In the genomic region with DNA sequence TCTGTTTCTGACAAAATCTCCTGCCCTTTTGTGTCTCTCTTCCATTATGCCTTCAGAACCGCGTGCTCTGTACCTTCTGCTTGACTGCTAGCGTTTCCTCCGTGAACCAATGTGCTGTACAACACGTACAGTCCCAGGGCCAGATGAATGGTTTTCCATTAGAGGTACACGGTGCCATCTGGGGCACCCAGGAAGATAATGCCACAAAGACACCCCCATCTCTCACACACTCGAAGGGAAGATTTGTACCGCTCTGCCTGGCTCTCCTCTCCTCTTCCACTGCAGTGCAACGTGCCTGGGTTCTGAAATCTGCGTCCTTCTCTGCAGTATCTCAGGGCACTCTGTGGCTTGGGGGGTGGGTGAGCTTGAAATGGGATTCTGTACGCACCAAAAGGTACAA, we compare ENCODE assay signal across 22 mouse cellular contexts.
A peak's percentile ranks its signal among the peaks of the same experiment; 100 is the strongest.
DNase-seq lines count a peak whose midpoint lies in the region; ATAC-seq lines count a peak whose summit lies in the region.
"Had no signal": no experiment of that assay in that cellular context is flagged by ENCODE, and none has a peak within 500 bp of the region (broad histone marks: within the 10 kb centered on the region; RNA-seq: fewer than 3 reads in every experiment).

No protein-coding gene starts in this region.

- DNase-seq in brain, adult 2 months (ENCODE audit: low read depth, low spot score) = peak; percentile 26
- DNase-seq in hindbrain, embryonic 14.5 days (ENCODE audit: low spot score) = peak; percentile 43
- DNase-seq in midbrain, embryonic 14.5 days = peak; percentile 68
- DNase-seq in heart, postnatal 10 days = no peak
- DNase-seq in left cerebral cortex, adult 11 months (ENCODE audit: low spot score) = no peak
- no peak for DNase-seq in MN1 (ENCODE audit: low spot score)
- DNase-seq in adrenal gland, adult (ENCODE audit: inconsistent age in 2 of 2, low spot score in 1 of 2) = no peak
- DNase-seq: adrenal gland, adult 2 months; cerebellum, adult 9-10 months; gastrocnemius, postnatal 25 days; heart, postnatal 4 days; kidney, adult 11 months; kidney, postnatal 14 days; left cerebral cortex, postnatal 4 days; liver, embryonic 13.5 days; right cerebral cortex, postnatal 25 days had no signal

- H3K4me1 ChIP-seq in forebrain, embryonic 13.5 days = peaks cover 19% of the 10 kb centered on the region
- peaks cover 30% of the 10 kb centered on the region for H3K4me1 ChIP-seq in hindbrain, embryonic 14.5 days (replicated peaks; ENCODE audit: control insufficient read depth, insufficient read depth, low read length)
- peaks cover 35% of the 10 kb centered on the region for H3K4me1 ChIP-seq in midbrain, embryonic 14.5 days (ENCODE audit: control insufficient read depth, insufficient read depth, low read length)
- H3K4me1 ChIP-seq: embryonic facial prominence, embryonic 15.5 days; heart, embryonic 12.5 days; liver, embryonic 13.5 days; megakaryocyte, embryonic 14.5 days had no signal

- H3K4me3 ChIP-seq in forebrain, embryonic 13.5 days = no peak overlapping the region
- H3K4me3 ChIP-seq in hindbrain, embryonic 14.5 days (replicated peaks; ENCODE audit: low read length) = no peak overlapping the region
- no peak overlapping the region for H3K4me3 ChIP-seq in midbrain, embryonic 14.5 days (replicated peaks; ENCODE audit: low read depth, low read length)
- H3K4me3 ChIP-seq: embryonic facial prominence, embryonic 15.5 days; heart, embryonic 12.5 days; liver, embryonic 13.5 days; megakaryocyte, embryonic 14.5 days had no signal

- H3K9ac ChIP-seq in forebrain, embryonic 13.5 days = no peak overlapping the region
- peak overlapping the region; percentile 31; the same call in 1 of the 2 replicates for H3K9ac ChIP-seq in hindbrain, embryonic 14.5 days
- peak overlapping the region; percentile 25; the same call in 1 of the 2 replicates for H3K9ac ChIP-seq in midbrain, embryonic 14.5 days (replicated peaks; ENCODE audit: low read length)
- H3K9ac ChIP-seq: embryonic facial prominence, embryonic 15.5 days; heart, embryonic 12.5 days; liver, embryonic 13.5 days had no signal

- peak overlapping the region; percentile 58; the same call in 1 of the 2 replicates for H3K27ac ChIP-seq in forebrain, embryonic 13.5 days
- H3K27ac ChIP-seq in hindbrain, embryonic 14.5 days = peak overlapping the region; percentile 80
- H3K27ac ChIP-seq in midbrain, embryonic 14.5 days (replicated peaks; ENCODE audit: low read depth, low read length) = peak overlapping the region; percentile 91
- H3K27ac ChIP-seq: embryonic facial prominence, embryonic 15.5 days; liver, embryonic 13.5 days had no signal

- 17% methylated on average over 11 of the region's 11 CpGs for WGBS in forebrain, embryonic 13.5 days
- 25% methylated on average over 11 of the region's 11 CpGs for WGBS in hindbrain, embryonic 14.5 days
- WGBS in midbrain, embryonic 14.5 days = 22% methylated on average over 11 of the region's 11 CpGs

- H3K9me3 ChIP-seq in forebrain, embryonic 13.5 days (replicated peaks) = no peaks in the 10 kb centered on the region
- no peaks in the 10 kb centered on the region for H3K9me3 ChIP-seq in hindbrain, embryonic 14.5 days (ENCODE audit: control insufficient read depth, low read length)
- H3K9me3 ChIP-seq in midbrain, embryonic 14.5 days (ENCODE audit: control insufficient read depth, low read length) = no peaks in the 10 kb centered on the region
- H3K9me3 ChIP-seq: embryonic facial prominence, embryonic 15.5 days; heart, embryonic 12.5 days; liver, embryonic 13.5 days; megakaryocyte, embryonic 14.5 days had no signal

- intact Hi-C loops in heart, postnatal 10 days (cut with DNase I) = no loop called here

- ATAC-seq in forebrain, embryonic 13.5 days = peak; percentile 75
- ATAC-seq in hindbrain, embryonic 14.5 days (ENCODE audit: low FRiP score) = peak; percentile 73
- ATAC-seq in midbrain, embryonic 14.5 days (ENCODE audit: low FRiP score, low TSS enrichment) = peak; percentile 66
- ATAC-seq: lung, postnatal 0 days; Patski had no signal

- no peaks in the 10 kb centered on the region for H3K36me3 ChIP-seq in forebrain, embryonic 13.5 days (ENCODE audit: poor library complexity, severe bottlenecking)
- no peaks in the 10 kb centered on the region for H3K36me3 ChIP-seq in hindbrain, embryonic 14.5 days (replicated peaks; ENCODE audit: control insufficient read depth, insufficient read depth)
- no peaks in the 10 kb centered on the region for H3K36me3 ChIP-seq in midbrain, embryonic 14.5 days (ENCODE audit: control insufficient read depth, insufficient read depth, low read length)
- H3K36me3 ChIP-seq: embryonic facial prominence, embryonic 15.5 days; heart, embryonic 12.5 days; liver, embryonic 13.5 days had no signal

- no peaks in the 10 kb centered on the region for H3K27me3 ChIP-seq in forebrain, embryonic 13.5 days
- no peaks in the 10 kb centered on the region for H3K27me3 ChIP-seq in hindbrain, embryonic 14.5 days (ENCODE audit: control insufficient read depth, insufficient read depth, low read length)
- no peaks in the 10 kb centered on the region for H3K27me3 ChIP-seq in midbrain, embryonic 14.5 days (ENCODE audit: control insufficient read depth, insufficient read depth, low read length)
- H3K27me3 ChIP-seq: embryonic facial prominence, embryonic 15.5 days; heart, embryonic 12.5 days; liver, embryonic 13.5 days; megakaryocyte, embryonic 14.5 days; Patski had no signal

- peak overlapping the region; percentile 29 for H3K4me2 ChIP-seq in forebrain, embryonic 13.5 days
- H3K4me2 ChIP-seq in hindbrain, embryonic 14.5 days (replicated peaks) = no peak overlapping the region; the same call in 1 of the 2 replicates
- no peak overlapping the region for H3K4me2 ChIP-seq in midbrain, embryonic 14.5 days (ENCODE audit: low read length)
- H3K4me2 ChIP-seq: embryonic facial prominence, embryonic 15.5 days; heart, embryonic 12.5 days; liver, embryonic 13.5 days had no signal

Comparison
In these comparisons a context has a peak if more than half of its experiments do, and no peak if none do; other contexts are left out.
1. DNase-seq: peak in brain, adult 2 months (single experiment), hindbrain, embryonic 14.5 days (single experiment) and midbrain, embryonic 14.5 days (single experiment); none in heart, postnatal 10 days (0 of 2), left cerebral cortex, adult 11 months (single experiment), MN1 (single experiment) and adrenal gland, adult (0 of 2).
2. Peak in every context shown above with its lines, with median percentiles within 50 percentile points of each other: ATAC-seq and H3K27ac ChIP-seq.